Mouse (Mus musculus) heart, adult 9 months (tissue): ENCODE measurements around the gene Cox6a2.

ENCODE experiments used
- DNase-seq, 2 experiments: peaks; one replicate each; pipeline ENCODE4 v3.0.0; 2022; ENCODE audit warnings: low spot score in 2 of 2

The Cox6a2 gene

GRCm38 (mm10) chr7:128206152-128206551, at the start of gene Cox6a2:
Cox6a2 (minus strand) TSS chr7:128206387.
- peak; percentile 74 to 76 for DNase-seq

DNA sequence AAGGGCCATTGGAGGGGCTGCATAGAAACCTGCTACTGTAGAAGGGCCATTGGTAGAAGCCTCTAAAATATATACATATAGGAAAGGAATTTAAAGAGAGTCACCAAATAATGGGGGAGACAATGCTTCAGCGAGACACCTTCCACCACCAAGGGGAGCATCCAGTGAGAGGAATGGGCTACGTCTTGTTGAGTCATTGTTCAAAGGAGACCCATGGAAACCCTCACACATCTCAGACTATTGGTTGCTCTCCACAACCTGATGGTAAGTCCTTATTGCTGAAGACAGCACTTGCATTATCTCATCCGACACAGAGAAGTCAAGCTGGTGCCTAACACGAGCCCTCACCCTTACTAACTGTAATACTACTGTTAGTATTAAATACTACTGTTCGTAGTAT, 49.6 kb upstream of the Cox6a2 start:
- DNase-seq = no peak

GRCm38 (mm10) chr7:128254978-128255377, 48.8 kb upstream of the Cox6a2 start:
- no peak for DNase-seq

GRCm38 (mm10) chr7:128252609-128253008, 46.4 kb upstream of the Cox6a2 start:
- DNase-seq = no peak

- no peak for DNase-seq
Measured at GRCm38 (mm10) chr7:128251946-128252345, 45.8 kb upstream of the Cox6a2 start.

DNA sequence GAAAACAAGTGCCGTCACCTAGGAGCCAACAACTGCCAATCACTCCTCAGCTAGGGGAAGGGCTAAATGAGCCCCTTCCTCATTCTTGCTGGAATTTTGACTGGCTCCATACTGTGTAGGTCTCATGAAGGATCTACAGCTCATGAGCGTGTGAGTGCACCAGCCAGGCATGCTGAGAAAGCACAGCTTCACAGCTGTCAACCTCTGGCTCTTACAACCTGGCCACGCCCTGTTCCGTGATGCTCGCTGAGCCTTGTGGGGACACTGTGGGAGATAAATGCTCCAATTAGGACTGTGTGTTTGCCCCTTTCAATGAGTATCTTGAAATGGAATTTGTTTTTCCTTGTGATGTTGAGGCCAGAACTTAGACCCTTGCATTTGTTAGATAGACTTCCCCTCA, 43.8 kb upstream of the Cox6a2 start:
- no peak for DNase-seq

- no peak for DNase-seq
Measured at GRCm38 (mm10) chr7:128248081-128249042, 42.2 kb upstream of the Cox6a2 start.

DNA sequence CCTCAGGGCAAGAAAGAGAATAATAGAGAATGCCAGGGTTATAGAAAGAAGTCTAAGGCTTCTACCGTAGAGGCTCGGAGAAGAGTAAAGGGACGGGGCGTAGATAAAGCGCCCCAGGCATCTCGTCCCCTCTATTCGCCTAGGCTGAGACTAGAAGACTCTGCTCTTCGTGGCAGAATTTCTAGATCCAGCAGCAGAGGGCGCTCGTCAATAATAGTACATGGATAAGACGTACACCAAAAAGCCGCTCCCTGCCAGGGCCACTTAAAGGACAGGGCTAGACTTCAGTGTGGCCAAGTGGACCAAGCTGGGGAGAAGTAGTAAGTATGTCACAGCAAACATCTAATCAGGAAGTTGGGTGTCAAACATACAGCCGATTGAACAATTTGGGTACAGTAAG, 41.3 kb upstream of the Cox6a2 start:
- DNase-seq = peak; percentile 84 to 89

GRCm38 (mm10) chr7:128246496-128247391, 40.6 kb upstream of the Cox6a2 start, which contains the start of gene Tgfb1i1:
Tgfb1i1 (plus strand) TSS chr7:128246812.
- peak; percentile 73 to 75 for DNase-seq

DNA sequence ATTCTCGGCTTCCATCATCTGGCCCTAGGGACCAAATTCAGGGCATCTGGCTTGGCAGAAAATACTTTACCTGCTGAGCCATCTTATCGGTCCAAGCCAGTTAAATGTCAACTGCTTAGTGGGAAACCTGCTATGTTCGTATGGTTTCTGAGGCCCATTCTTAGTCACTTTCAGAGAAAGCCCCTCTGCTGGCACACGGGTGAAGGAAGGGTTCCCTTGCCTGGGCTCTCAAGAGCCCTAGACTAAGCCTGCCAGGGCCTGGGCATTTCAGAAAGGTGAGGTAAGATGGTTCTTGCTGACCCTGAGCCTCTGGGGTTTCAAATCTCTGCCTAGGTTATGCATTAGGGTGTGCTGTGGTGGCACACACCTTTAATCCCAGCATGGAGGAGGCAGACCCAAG, 39.4 kb upstream of the Cox6a2 start:
- no peak for DNase-seq

GRCm38 (mm10) chr7:128244410-128245025, 38.3 kb upstream of the Cox6a2 start:
- DNase-seq = no peak

DNA sequence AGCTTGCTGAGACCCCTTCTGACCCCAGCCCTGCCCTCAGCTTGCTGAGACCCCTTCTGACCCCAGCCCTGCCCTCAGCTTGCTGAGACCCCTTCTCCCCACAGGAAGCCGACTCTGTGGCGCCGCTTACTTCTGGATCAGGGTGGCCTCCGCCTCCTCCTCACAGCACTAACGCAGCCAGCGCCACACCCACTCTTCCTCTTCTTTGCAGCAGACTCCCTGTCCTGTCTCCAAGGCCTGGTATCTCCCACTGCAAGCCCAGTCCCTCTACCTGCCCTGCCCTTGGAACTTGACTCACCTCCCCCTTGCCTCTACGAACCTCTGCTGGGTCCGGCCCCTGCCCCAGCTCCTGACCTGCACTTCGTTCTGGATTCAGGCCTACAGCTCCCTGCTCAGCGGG, 37.7 kb upstream of the Cox6a2 start:
- DNase-seq = no peak

DNA sequence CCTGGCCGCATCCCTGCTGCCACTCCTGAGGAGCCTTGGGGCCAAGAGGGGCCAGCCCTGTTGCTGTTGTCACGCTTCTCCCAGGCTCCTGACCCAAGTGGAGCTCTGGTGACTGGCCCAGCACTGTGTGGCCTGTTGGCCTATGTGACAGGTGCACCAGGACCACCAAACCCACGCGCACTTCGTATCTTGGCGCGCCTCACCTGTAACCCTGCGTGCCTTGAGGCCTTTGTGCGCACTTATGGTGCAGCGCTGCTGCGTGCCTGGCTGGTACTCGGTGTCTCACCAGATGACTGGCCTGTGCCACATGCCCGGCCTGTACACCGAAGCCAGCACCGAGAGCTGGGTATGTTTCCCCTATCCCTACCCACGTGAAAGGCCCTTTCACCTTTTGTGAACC, 36.1 kb upstream of the Cox6a2 start:
- DNase-seq = no peak

DNA sequence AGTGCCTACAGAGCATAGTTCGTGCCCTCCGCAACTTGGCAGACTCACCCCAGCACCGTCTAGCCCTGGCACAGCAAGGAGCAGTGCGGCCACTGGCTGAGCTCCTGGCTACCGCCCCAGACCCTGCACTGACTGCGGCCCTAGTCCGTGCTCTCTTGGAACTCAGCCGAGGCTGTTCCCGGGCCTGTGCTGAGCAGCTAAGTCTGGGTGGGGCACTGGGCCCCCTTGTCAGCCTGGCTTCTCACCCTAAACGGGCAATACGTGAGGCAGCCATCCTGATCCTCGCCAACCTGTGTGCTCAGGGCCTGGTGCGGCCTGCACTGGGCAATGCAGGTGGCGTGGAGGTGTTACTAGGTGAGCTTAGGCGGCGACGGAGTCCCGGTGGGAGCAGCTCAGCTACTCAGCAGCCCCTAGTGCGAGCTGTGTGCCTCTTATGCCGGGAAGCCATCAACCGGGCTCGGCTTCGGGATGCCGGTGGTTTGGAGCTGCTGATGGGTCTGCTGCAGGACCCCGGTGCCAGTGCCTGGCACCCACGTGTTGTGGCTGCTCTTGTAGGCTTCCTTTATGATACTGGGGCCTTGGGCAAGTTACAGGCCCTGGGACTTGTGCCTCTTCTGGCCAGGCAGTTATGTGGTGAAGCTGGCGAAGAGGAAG, 34.1 kb upstream of the Cox6a2 start:
- DNase-seq = no peak

GRCm38 (mm10) chr7:128238991-128239390, 32.8 kb upstream of the Cox6a2 start:
- no peak for DNase-seq

GRCm38 (mm10) chr7:128237927-128238778, 32.0 kb upstream of the Cox6a2 start, which contains the start of gene 9130023H24Rik:
9130023H24Rik (minus strand) TSS chr7:128238031.
- DNase-seq = peak; percentile 98 to 99

- DNase-seq = no peak
Measured at GRCm38 (mm10) chr7:128237593-128237926, 31.4 kb upstream of the Cox6a2 start.

DNA sequence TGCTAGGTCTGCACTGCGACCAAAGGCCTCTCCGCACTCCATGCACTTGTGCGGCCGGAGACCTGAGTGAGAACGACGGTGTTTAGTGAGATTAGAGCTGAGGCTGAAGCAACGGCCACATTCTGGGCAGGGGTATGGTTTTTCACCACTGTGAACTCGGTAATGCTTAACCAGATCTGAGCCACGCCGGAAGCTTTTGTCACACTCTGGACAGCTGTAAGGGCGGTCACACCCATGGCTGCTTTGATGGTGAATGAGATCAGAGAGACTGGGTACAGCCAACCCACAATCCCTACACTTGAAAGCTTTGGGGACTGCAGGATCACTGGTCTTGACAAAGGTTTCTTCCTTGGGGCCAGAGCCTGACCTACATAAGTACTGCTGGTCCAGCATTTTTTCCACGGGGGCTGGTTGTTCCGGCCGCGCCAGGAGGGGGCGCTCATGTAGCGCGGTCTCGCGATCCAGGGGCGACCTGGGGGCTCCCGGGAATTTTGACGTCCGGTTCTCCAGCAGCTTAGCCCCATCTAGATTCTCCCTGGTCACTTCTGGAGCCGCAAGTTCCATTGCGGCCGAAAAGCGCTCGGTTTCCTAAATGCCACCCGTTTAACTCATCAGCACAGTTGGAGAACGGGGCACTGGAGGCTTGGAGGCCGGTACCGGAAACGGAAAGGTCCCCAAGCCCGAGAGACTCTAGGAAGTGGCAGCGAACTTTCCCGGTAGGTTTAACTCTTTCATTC, 30.8 kb upstream of the Cox6a2 start, which contains the start of gene Armc5:
Gene Armc5 (plus strand): TSS at position 487 of the 737 bp plus-strand sequence.
- peak; percentile 85 to 88 for DNase-seq

DNA sequence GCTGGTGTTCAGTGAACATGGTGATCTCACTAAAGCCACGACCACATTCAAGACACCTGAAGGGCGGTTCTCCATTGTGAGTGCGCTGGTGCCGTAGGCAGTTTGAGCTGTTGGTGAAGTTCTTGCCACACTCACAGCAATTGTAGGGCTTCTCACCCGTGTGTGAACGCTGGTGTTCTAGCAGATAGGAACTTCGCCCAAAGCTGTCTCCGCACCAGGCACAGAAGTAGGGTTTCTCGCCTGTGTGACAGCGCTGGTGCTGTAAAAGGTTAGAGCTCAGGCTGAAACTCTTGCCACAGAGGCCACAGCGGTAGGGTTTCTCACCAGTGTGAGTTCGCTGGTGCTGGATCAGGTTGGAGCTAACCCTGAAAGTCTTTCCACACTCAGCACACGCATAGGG, 30.2 kb upstream of the Cox6a2 start:
- no peak for DNase-seq

GRCm38 (mm10) chr7:128235481-128235880, 29.3 kb upstream of the Cox6a2 start:
- no peak for DNase-seq
